8 mouse cellular contexts compared by ENCODE assay signal in genomic region chr2:158361678-158362320, GRCm38 (mm10). TPM values are rescaled to one million over a fixed set of nuclear protein-coding genes. Genes with fewer than 3 reads are reported as not detected.
DNase-seq lines count a peak whose midpoint lies in the region; ATAC-seq and TF ChIP-seq lines count a peak whose summit lies in the region.

No protein-coding gene starts in this region.

- TF ChIP-seq POLR2A in MEL (IDR thresholded peaks at IDR 0.05; ENCODE audit: control insufficient read depth in 1 of 2, insufficient read depth in 1 of 2, low read depth in 1 of 2, low read length in 2 of 2, poor library complexity in 1 of 2): peak in 1 of 2 experiments; percentile 24; a peak in 1 of 4 replicates

- peak overlapping the region; percentile 34; the same call in 1 of the 2 replicates for H3K27ac ChIP-seq in heart, embryonic 13.5 days (replicated peaks)
- peak overlapping the region; percentile 77 for H3K27ac ChIP-seq in MEL (ENCODE audit: control insufficient read depth, low read depth, low read length)
- peak overlapping the region; percentile 26; the same call in 1 of the 2 replicates for H3K27ac ChIP-seq in forebrain, embryonic 16.5 days (ENCODE audit: low read length)
- H3K27ac ChIP-seq in liver, embryonic 16.5 days (ENCODE audit: low read length): peak overlapping the region; percentile 25; the same call in 1 of the 2 replicates

- no peaks in the 10 kb centered on the region for H3K9me3 ChIP-seq in heart, embryonic 13.5 days
- no peaks in the 10 kb centered on the region for H3K9me3 ChIP-seq in MEL (replicated peaks; ENCODE audit: insufficient read depth, low read length)
- no peaks in the 10 kb centered on the region for H3K9me3 ChIP-seq in forebrain, embryonic 16.5 days (ENCODE audit: control insufficient read depth, low read length)
- H3K9me3 ChIP-seq in liver, embryonic 16.5 days (replicated peaks; ENCODE audit: control insufficient read depth, low read length): no peaks in the 10 kb centered on the region

- DNase-seq in heart, adult 8-10 months (ENCODE audit: low spot score): no peak
- peak; percentile 82 for DNase-seq in MEL (ENCODE audit: low read depth, low spot score)
- DNase-seq in embryo, embryonic 9.5 days (ENCODE audit: extremely low spot score): no peak
- no peak for DNase-seq in left cerebral cortex, adult 9 months (ENCODE audit: low spot score in 2 of 2)
- no peak for DNase-seq in layer of hippocampus, adult 8-10 months (ENCODE audit: low spot score in 2 of 2)

- H3K27me3 ChIP-seq in heart, embryonic 13.5 days (replicated peaks): no peaks in the 10 kb centered on the region
- H3K27me3 ChIP-seq in MEL (ENCODE audit: control insufficient read depth in 1 of 2, insufficient read depth in 2 of 2, low read length in 2 of 2): no peaks in the 10 kb centered on the region
- no peaks in the 10 kb centered on the region for H3K27me3 ChIP-seq in forebrain, embryonic 16.5 days (replicated peaks; ENCODE audit: control insufficient read depth, insufficient read depth, low read length)
- H3K27me3 ChIP-seq in liver, embryonic 16.5 days (ENCODE audit: control insufficient read depth, insufficient read depth, low read depth, low read length): no peaks in the 10 kb centered on the region

- 40% methylated on average over 8 of the region's 8 CpGs for WGBS in heart, embryonic 13.5 days
- 38% methylated on average over 8 of the region's 8 CpGs for WGBS in forebrain, embryonic 16.5 days
- WGBS in liver, embryonic 16.5 days (ENCODE audit: insufficient replicate concordance): 33% methylated on average over 8 of the region's 8 CpGs

- H3K4me2 ChIP-seq in heart, embryonic 13.5 days: peak overlapping the region; percentile 70
- H3K4me2 ChIP-seq in forebrain, embryonic 16.5 days (ENCODE audit: low read length): peak overlapping the region; percentile 33
- peak overlapping the region; percentile 68 for H3K4me2 ChIP-seq in liver, embryonic 16.5 days (ENCODE audit: low read depth, low read length)

- H3K4me1 ChIP-seq in heart, embryonic 13.5 days: peaks cover 28% of the 10 kb centered on the region
- peaks cover 0 to 20% of the 10 kb centered on the region in 2 experiments; a peak in 3 of 4 replicates for H3K4me1 ChIP-seq in MEL (ENCODE audit: control insufficient read depth in 1 of 2, insufficient read depth in 2 of 2, low read length in 2 of 2)
- peaks cover 15% of the 10 kb centered on the region for H3K4me1 ChIP-seq in forebrain, embryonic 16.5 days (replicated peaks; ENCODE audit: control insufficient read depth, insufficient read depth, low read length)
- peaks cover 24% of the 10 kb centered on the region for H3K4me1 ChIP-seq in liver, embryonic 16.5 days (ENCODE audit: control insufficient read depth, low read depth, low read length)

- ATAC-seq in heart, embryonic 13.5 days (ENCODE audit: extremely low read depth, insufficient number of reproducible peaks, low FRiP score, low TSS enrichment): no peak
- ATAC-seq in forebrain, embryonic 16.5 days: peak; percentile 42
- 0 out of 2 replicates have a peak, but pooled peaks have one; percentile 40 for ATAC-seq in liver, embryonic 16.5 days (ENCODE audit: low read depth)

- TF ChIP-seq CTCF in MEL (IDR thresholded peaks at IDR 0.05 in 2 of 3, conservative IDR thresholded peaks at IDR 0.05 in 1 of 3; ENCODE audit: control insufficient read depth in 1 of 3, insufficient read depth in 1 of 3, low read depth in 2 of 3, low read length in 3 of 3, poor library complexity in 1 of 3, severe bottlenecking in 1 of 3): peak in 2 of 3 experiments; percentile 3 to 58; a peak in 4 of 6 replicates

- H3K79me2 ChIP-seq in MEL (ENCODE audit: control insufficient read depth, insufficient read depth, low read length, poor library complexity): peaks cover 34% of the 10 kb centered on the region

- no peak overlapping the region for H3K9ac ChIP-seq in heart, embryonic 13.5 days
- H3K9ac ChIP-seq in MEL (ENCODE audit: control insufficient read depth, low read depth, low read length, poor library complexity, severe bottlenecking): peak overlapping the region; percentile 67
- no peak overlapping the region for H3K9ac ChIP-seq in forebrain, embryonic 16.5 days (replicated peaks; ENCODE audit: low read depth, low read length)
- H3K9ac ChIP-seq in liver, embryonic 16.5 days (ENCODE audit: low read depth, low read length): no peak overlapping the region

- H3K36me3 ChIP-seq in heart, embryonic 13.5 days: peaks cover 37% of the 10 kb centered on the region
- H3K36me3 ChIP-seq in MEL (ENCODE audit: control insufficient read depth in 1 of 2, insufficient read depth in 2 of 2, low read length in 2 of 2): peaks cover 16 to 23% of the 10 kb centered on the region in 2 experiments
- H3K36me3 ChIP-seq in forebrain, embryonic 16.5 days (ENCODE audit: control insufficient read depth, insufficient read depth): peaks cover 16% of the 10 kb centered on the region
- H3K36me3 ChIP-seq in liver, embryonic 16.5 days (ENCODE audit: control insufficient read depth, insufficient read depth): peaks cover 15% of the 10 kb centered on the region

- peak overlapping the region; percentile 67 for H3K4me3 ChIP-seq in heart, embryonic 13.5 days
- peak overlapping the region; percentile 37 to 46 for H3K4me3 ChIP-seq in MEL (ENCODE audit: control insufficient read depth in 1 of 2, insufficient read depth in 1 of 2, low read depth in 2 of 2, low read length in 2 of 2)
- peak overlapping the region; percentile 81 for H3K4me3 ChIP-seq in forebrain, embryonic 16.5 days (replicated peaks; ENCODE audit: low read length)
- peak overlapping the region; percentile 68 for H3K4me3 ChIP-seq in liver, embryonic 16.5 days (ENCODE audit: low read depth, low read length)

- TF ChIP-seq RAD21 in MEL (IDR thresholded peaks at IDR 0.05; ENCODE audit: low read depth, low read length): peak; percentile 32

- TF ChIP-seq EP300 in MEL (IDR thresholded peaks at IDR 0.05; ENCODE audit: low read depth in 1 of 2, low read length in 2 of 2): 0 out of 4 replicates have a peak, but pooled peaks of 1 of the 2 experiments have one; percentile 4

TF ChIP-seq in MEL, 35 proteins besides CTCF, POLR2A, EP300 and RAD21:
- no peak for TF ChIP-seq MYB (IDR thresholded peaks at IDR 0.05; ENCODE audit: low read depth, low read length)
- TF ChIP-seq SMC3 (IDR thresholded peaks at IDR 0.05; ENCODE audit: low read depth, low read length): peak; percentile 26; the same call in 1 of the 2 replicates
- no peak for TF ChIP-seq USF2 (IDR thresholded peaks at IDR 0.05; ENCODE audit: borderline replicate concordance in 1 of 2, insufficient read depth in 1 of 2, low read depth in 1 of 2, low read length in 2 of 2)
- no peak for TF ChIP-seq KAT2A (conservative IDR thresholded peaks at IDR 0.05; ENCODE audit: low read depth, low read length)
- TF ChIP-seq ZNF384 (IDR thresholded peaks at IDR 0.05; ENCODE audit: low read depth, low read length): no peak
- no peak for TF ChIP-seq CHD2 (IDR thresholded peaks at IDR 0.05; ENCODE audit: low read length)
- 0 out of 2 replicates have a peak, but pooled peaks have one; percentile 11 for TF ChIP-seq CHD1 (IDR thresholded peaks at IDR 0.05; ENCODE audit: low read depth, low read length)

RNA-seq across cellular contexts. Expression of gene Snhg11, which starts 13.6 kb away (rescaled TPM):
- 0.60 and 0.95 TPM in 2 replicates for polyA plus RNA-seq in heart, embryonic 13.5 days (2015; fragmentation: Nextera tagmentation; extraction: Ambion mirVana)
- total RNA-seq in heart, adult 8-10 months (2022): under 1 TPM; 0.19 to 0.47 (median 0.25) TPM
- total RNA-seq in MEL (2012; rRNA removed): not detected in 2 replicates
- under 1 TPM in 1 of 2 experiments, not detected in 1; 0.06 TPM for polyA plus RNA-seq in MEL (2012; ENCODE audit: insufficient read depth in 1 of 2, insufficient read length in 2 of 2, low read depth in 1 of 2, low replicate concordance in 2 of 2, missing spikeins in 1 of 2)
- polyA plus RNA-seq in forebrain, embryonic 16.5 days (2015; fragmentation: Nextera tagmentation; extraction: Ambion mirVana): 49.7 and 217 TPM in 2 replicates
- 1.2 and 2.6 TPM in 2 replicates for polyA plus RNA-seq in liver, embryonic 16.5 days (2015; fragmentation: Nextera tagmentation; extraction: Ambion mirVana)
- total RNA-seq in layer of hippocampus, adult 8-10 months (2022): 100 to 1,000 TPM; 519 to 896 (median 704) TPM

RNA-seq across cellular contexts. Expression of gene Ralgapb, which starts 47.8 kb away (rescaled TPM):
- polyA plus RNA-seq in heart, embryonic 13.5 days (2015; fragmentation: Nextera tagmentation; extraction: Ambion mirVana): 10.7 and 11.2 TPM in 2 replicates
- total RNA-seq in heart, adult 8-10 months (2022): 10 to 100 TPM; 35.3 to 41.3 (median 38.6) TPM
- total RNA-seq in MEL (2012; rRNA removed): 15.0 and 15.6 TPM in 2 replicates
- 100 to 1,000 TPM in 1 of 2 experiments, 10 to 100 TPM in 1; 20.7 to 122 TPM for polyA plus RNA-seq in MEL (2012; ENCODE audit: insufficient read depth in 1 of 2, insufficient read length in 2 of 2, low read depth in 1 of 2, low replicate concordance in 2 of 2, missing spikeins in 1 of 2)
- polyA plus RNA-seq in forebrain, embryonic 16.5 days (2015; fragmentation: Nextera tagmentation; extraction: Ambion mirVana): 24.7 and 26.9 TPM in 2 replicates
- polyA plus RNA-seq in liver, embryonic 16.5 days (2015; fragmentation: Nextera tagmentation; extraction: Ambion mirVana): 4.4 and 4.7 TPM in 2 replicates
- total RNA-seq in layer of hippocampus, adult 8-10 months (2022): 100 to 1,000 TPM in 1 of 4 experiments, 10 to 100 TPM in 3; 83.1 to 102 (median 93.3) TPM

RNA-seq across cellular contexts. Expression of gene Lbp, which starts 55.5 kb away (rescaled TPM):
- polyA plus RNA-seq in heart, embryonic 13.5 days (2015; fragmentation: Nextera tagmentation; extraction: Ambion mirVana): 11.8 and 14.9 TPM in 2 replicates
- 1 to 10 TPM; 3.7 to 7.8 (median 5.6) TPM for total RNA-seq in heart, adult 8-10 months (2022)
- total RNA-seq in MEL (2012; rRNA removed): not detected in 2 replicates
- not detected for polyA plus RNA-seq in MEL (2012; ENCODE audit: insufficient read depth in 1 of 2, insufficient read length in 2 of 2, low read depth in 1 of 2, low replicate concordance in 2 of 2, missing spikeins in 1 of 2)
- 2.4 and 3.2 TPM in 2 replicates for polyA plus RNA-seq in forebrain, embryonic 16.5 days (2015; fragmentation: Nextera tagmentation; extraction: Ambion mirVana)
- polyA plus RNA-seq in liver, embryonic 16.5 days (2015; fragmentation: Nextera tagmentation; extraction: Ambion mirVana): 61.5 and 69.9 TPM in 2 replicates
- 1 to 10 TPM; 2.1 to 2.9 (median 2.6) TPM for total RNA-seq in layer of hippocampus, adult 8-10 months (2022)

Comparison
In these comparisons a context has a peak if more than half of its experiments do, and no peak if none do; other contexts are left out.
1. H3K27ac ChIP-seq: peak in every context shown above with its lines; median percentile 77 in MEL; 34 in heart, embryonic 13.5 days; 26 in forebrain, embryonic 16.5 days; 25 in liver, embryonic 16.5 days.
2. RNA of gene Snhg11, which starts 13.6 kb away (polyA plus RNA-seq): 49.7 to 217 TPM in forebrain, embryonic 16.5 days; 1.2 to 2.6 TPM in liver, embryonic 16.5 days, 0.60 to 0.95 TPM in heart, embryonic 13.5 days and 0.06 TPM in MEL; every median in the first group is over 10 times any median in the second.
3. Peak in every context shown above with its lines, with median percentiles within 50 percentile points of each other: H3K4me2 ChIP-seq and H3K4me3 ChIP-seq.